Mouse (Mus musculus): Measurements from ENCODE around the gene Sh3rf1.
A peak's percentile ranks its signal among the peaks of the same experiment; 100 is the strongest.

Sh3rf1 gene

GRCm38 (mm10) chr8:61322462-61322861, 98.8 kb downstream of the Sh3rf1 start:
- no peak for DNase-seq (ENCODE audit: low spot score)

- no peak for DNase-seq (ENCODE audit: low spot score)
Measured at GRCm38 (mm10) chr8:61324363-61324914, 100.8 kb downstream of the Sh3rf1 start.

- no peak for DNase-seq (ENCODE audit: low spot score)
Measured at GRCm38 (mm10) chr8:61325014-61325715, 101.5 kb downstream of the Sh3rf1 start.

GRCm38 (mm10) chr8:61326281-61326680, 102.6 kb downstream of the Sh3rf1 start:
- DNase-seq (ENCODE audit: low spot score): no peak

GRCm38 (mm10) chr8:61327333-61327732, 103.7 kb downstream of the Sh3rf1 start:
- DNase-seq (ENCODE audit: low spot score): no peak

- no peak for DNase-seq (ENCODE audit: low spot score)
Measured at GRCm38 (mm10) chr8:61339629-61340028, 116.0 kb downstream of the Sh3rf1 start.

- no peak for DNase-seq (ENCODE audit: low spot score)
Measured at GRCm38 (mm10) chr8:61340283-61340984, 116.8 kb downstream of the Sh3rf1 start.

GRCm38 (mm10) chr8:61341587-61342441, 118.1 kb downstream of the Sh3rf1 start:
- no peak for DNase-seq (ENCODE audit: low spot score)

- DNase-seq (ENCODE audit: low spot score): no peak
Measured at GRCm38 (mm10) chr8:61342473-61343026, 118.9 kb downstream of the Sh3rf1 start.

- DNase-seq (ENCODE audit: low spot score): no peak
Measured at GRCm38 (mm10) chr8:61344435-61344834, 120.8 kb downstream of the Sh3rf1 start.

- no peak for DNase-seq (ENCODE audit: low spot score)
Measured at GRCm38 (mm10) chr8:61346941-61347340, 123.3 kb downstream of the Sh3rf1 start.

GRCm38 (mm10) chr8:61347526-61347925, 123.9 kb downstream of the Sh3rf1 start:
- no peak for DNase-seq (ENCODE audit: low spot score)

- DNase-seq (ENCODE audit: low spot score): no peak
Measured at GRCm38 (mm10) chr8:61348029-61348428, 124.4 kb downstream of the Sh3rf1 start.

- DNase-seq (ENCODE audit: low spot score): no peak
Measured at GRCm38 (mm10) chr8:61348518-61348917, 124.8 kb downstream of the Sh3rf1 start.

- DNase-seq (ENCODE audit: low spot score): no peak
Measured at GRCm38 (mm10) chr8:61350443-61350842, 126.8 kb downstream of the Sh3rf1 start.

- DNase-seq (ENCODE audit: low spot score): no peak
Measured at GRCm38 (mm10) chr8:61351638-61352037, 128.0 kb downstream of the Sh3rf1 start.

- DNase-seq (ENCODE audit: low spot score): no peak
Measured at GRCm38 (mm10) chr8:61355503-61355902, 131.8 kb downstream of the Sh3rf1 start.

GRCm38 (mm10) chr8:61359004-61359403, 135.3 kb downstream of the Sh3rf1 start:
- DNase-seq (ENCODE audit: low spot score): no peak

GRCm38 (mm10) chr8:61359851-61360272, 136.2 kb downstream of the Sh3rf1 start:
- DNase-seq (ENCODE audit: low spot score): peak; percentile 24

GRCm38 (mm10) chr8:61360362-61360761, 136.7 kb downstream of the Sh3rf1 start:
- DNase-seq (ENCODE audit: low spot score): no peak

GRCm38 (mm10) chr8:61361476-61361875, 137.8 kb downstream of the Sh3rf1 start:
- no peak for DNase-seq (ENCODE audit: low spot score)
